Mouse (Mus musculus) frontal cortex, adult 2 months (tissue): ENCODE measurements around the gene Eef1b2. TPM values are rescaled to one million over a fixed set of nuclear protein-coding genes. Genes with fewer than 3 reads are reported as not detected.

ENCODE experiments used
- polyA plus RNA-seq: library from polyadenylated mRNA; depleted of rRNA; stranded (reverse); fragments of >200 nt; gene quantifications from 2 replicates; pipeline ENCODE4 v1.2.3, GENCODE M21; 2012; rRNA removed

The Eef1b2 gene
- polyA plus RNA-seq, 1 experiment = 341 TPM

Other genes starting within 250 kb of the Eef1b2 start
- gene Ino80d, start 62.2 kb upstream of the Eef1b2 start, polyA plus RNA-seq = 9.0 and 9.7 TPM in 2 replicates
- gene Ndufs1, start within 50 bp of the Eef1b2 start, polyA plus RNA-seq = 134 and 137 TPM in 2 replicates
- gene Gpr1, start 37.7 kb downstream of the Eef1b2 start, polyA plus RNA-seq = 0.97 and 0.98 TPM in 2 replicates
- gene Zdbf2, start 96.4 kb downstream of the Eef1b2 start, polyA plus RNA-seq = 2.6 and 3.2 TPM in 2 replicates